Mouse (Mus musculus): ENCODE measurements around the gene Syt1.

- TF ChIP-seq CTCF (IDR thresholded peaks at IDR 0.05; ENCODE audit: borderline replicate concordance, extremely low read depth, insufficient read depth, insufficient read length) (no peak), POLR2A (IDR thresholded peaks at IDR 0.05; ENCODE audit: borderline replicate concordance, extremely low read depth, insufficient read depth, insufficient read length, poor library complexity, severe bottlenecking) (no peak)
These were observed 506.5 kb downstream of the Syt1 start for GRCm38 (mm10) chr10:108504128-108504870.
